Mouse (Mus musculus) ES-E14 (cell line): ENCODE results near the gene Vsig8. TPM values are rescaled to one million over a fixed set of nuclear protein-coding genes. Genes with fewer than 3 reads are reported as not detected.

ENCODE experiments used
- DNase-seq: peaks from one replicate; pipeline ENCODE4 v3.0.0-alpha.2; 2013; ENCODE audit warnings: low read depth, low spot score
- H3K27ac ChIP-seq: 2 replicates; pipeline ENCODE4 v1.5.1; 2012; ENCODE audit warnings: low read depth, mild to moderate bottlenecking, low read length, moderate library complexity, mixed read lengths; ENCODE audit not compliant: poor library complexity, insufficient read depth, severe bottlenecking
- H3K36me3 ChIP-seq: 2 replicates; pipeline ENCODE4 v1.6.1; 2012; ENCODE audit warnings: mild to moderate bottlenecking, low read length, moderate library complexity, mixed read lengths; ENCODE audit not compliant: control insufficient read depth, poor library complexity, insufficient read depth, severe bottlenecking
- H3K4me1 ChIP-seq, 2 experiments: fragments of 150-350 bp in 1 of 2; sonication (generic) in 1 of 2; 2 replicates each; pipeline ENCODE4 v1.6.1; 2012; ENCODE audit warnings: low read length in 2 of 2, mild to moderate bottlenecking in 1 of 2, mixed read lengths in 1 of 2; ENCODE audit not compliant: control insufficient read depth in 2 of 2, insufficient read depth in 2 of 2, poor library complexity in 1 of 2
- H3K4me3 ChIP-seq, 2 experiments: fragments of 150-350 bp in 1 of 2; sonication (generic) in 1 of 2; 2 replicates each; pipeline ENCODE4 v1.5.1; 2012; ENCODE audit warnings: low read length in 2 of 2, low read depth in 1 of 2, mild to moderate bottlenecking in 1 of 2, mixed read lengths in 1 of 2; ENCODE audit not compliant: insufficient read depth in 1 of 2, poor library complexity in 1 of 2, severe bottlenecking in 1 of 2
- H3K9ac ChIP-seq: 2 replicates; pipeline ENCODE4 v1.6.1; 2012; ENCODE audit warnings: low read depth, mild to moderate bottlenecking, low read length, mixed read lengths; ENCODE audit not compliant: poor library complexity, insufficient read depth, severe bottlenecking
- H3K9me3 ChIP-seq: fragments of 150-350 bp; sonication (generic); 2 replicates; pipeline ENCODE4 v1.6.1; 2012; ENCODE audit warnings: low read depth, mild to moderate bottlenecking, low read length; ENCODE audit not compliant: control insufficient read depth, insufficient read depth
- CHD2 ChIP-seq: IDR thresholded peaks from 2 replicates; pipeline ENCODE4 v1.6.1; 2014; ENCODE audit warnings: mild to moderate bottlenecking, low read depth, low read length, inconsistent platforms
- HCFC1 ChIP-seq: IDR thresholded peaks from 2 replicates; pipeline ENCODE4 v1.6.1; 2012; ENCODE audit warnings: low read length, inconsistent platforms, borderline replicate concordance; ENCODE audit not compliant: insufficient read depth
- MAFK ChIP-seq: IDR thresholded peaks from 2 replicates; pipeline ENCODE4 v1.6.1; 2014; ENCODE audit warnings: mild to moderate bottlenecking, low read depth, low read length, inconsistent platforms; ENCODE audit not compliant: insufficient read depth
- ZC3H11A ChIP-seq: IDR thresholded peaks from 2 replicates; pipeline ENCODE4 v1.6.1; 2012; ENCODE audit warnings: low read depth, mild to moderate bottlenecking, inconsistent platforms, low read length, borderline replicate concordance
- ZNF384 ChIP-seq: IDR thresholded peaks from 2 replicates; pipeline ENCODE4 v1.6.1; 2012; ENCODE audit warnings: low read depth, low read length, inconsistent platforms
- in situ Hi-C, 2 experiments: fragments of 600-800 bp; cut with MboI; formaldehyde crosslinking; loops; one replicate each; pipeline ENCODE4 v1.15.1; 2025; ENCODE audit warnings: low sequenced_read_pairs in 2 of 2, inconsistent platforms in 1 of 2; ENCODE audit not compliant: unreplicated experiment in 2 of 2
- total RNA-seq: library from RNA; depleted of rRNA; stranded (reverse); fragments of 300-350 nt; gene quantifications from 2 replicates; pipeline ENCODE4 v1.2.3, GENCODE M21; 2012

Gene Vsig8
- total RNA-seq, 1 experiment = 0.09 TPM

DNA sequence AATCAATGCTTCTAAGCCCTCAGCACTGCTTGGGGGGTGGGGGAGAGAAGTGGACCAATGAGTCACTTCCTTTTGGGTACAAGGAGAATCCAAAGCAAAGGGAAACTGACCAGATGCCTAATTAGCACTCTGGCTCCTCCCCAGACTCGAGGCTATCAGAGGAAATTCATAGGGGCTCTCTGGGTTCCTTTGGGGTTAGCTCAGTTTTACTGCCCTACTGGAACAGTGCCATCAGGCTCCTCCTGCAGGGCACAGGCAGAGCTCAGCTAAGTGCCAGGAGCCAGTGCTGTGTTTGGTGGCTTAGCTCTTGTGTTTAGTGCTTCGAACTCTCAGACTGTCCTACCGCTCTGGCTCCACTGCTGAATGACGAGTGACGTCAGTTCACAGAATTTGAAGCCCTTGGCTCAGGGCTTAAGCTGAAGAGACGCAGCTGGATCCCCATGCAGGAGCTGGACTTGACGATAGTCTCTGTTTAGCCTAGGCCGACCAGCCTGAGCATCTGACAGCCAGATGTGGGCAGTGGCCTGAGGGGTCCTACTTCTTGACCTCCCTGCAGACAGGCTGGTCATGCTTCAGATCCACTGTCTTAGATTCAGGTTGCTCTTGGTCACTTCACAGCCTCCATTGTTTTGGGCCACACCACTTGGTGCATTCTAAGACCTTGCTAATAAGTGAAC lies 25.1 kb upstream of the Vsig8 start:
- no peak overlapping the region for H3K9ac ChIP-seq
- H3K9me3 ChIP-seq = no peaks in the 10 kb centered on the region
- H3K4me3 ChIP-seq = no peak overlapping the region
- H3K36me3 ChIP-seq = no peaks in the 10 kb centered on the region
- peaks cover 5 to 11% of the 10 kb centered on the region in 2 experiments; a peak in 3 of 4 replicates for H3K4me1 ChIP-seq
- TF ChIP-seq HCFC1 (no peak), CHD2 (no peak), ZC3H11A (no peak), MAFK (no peak), ZNF384 (no peak)
- DNase-seq = no peak
- no peak overlapping the region for H3K27ac ChIP-seq
- in situ Hi-C loops = no loop called here

DNA sequence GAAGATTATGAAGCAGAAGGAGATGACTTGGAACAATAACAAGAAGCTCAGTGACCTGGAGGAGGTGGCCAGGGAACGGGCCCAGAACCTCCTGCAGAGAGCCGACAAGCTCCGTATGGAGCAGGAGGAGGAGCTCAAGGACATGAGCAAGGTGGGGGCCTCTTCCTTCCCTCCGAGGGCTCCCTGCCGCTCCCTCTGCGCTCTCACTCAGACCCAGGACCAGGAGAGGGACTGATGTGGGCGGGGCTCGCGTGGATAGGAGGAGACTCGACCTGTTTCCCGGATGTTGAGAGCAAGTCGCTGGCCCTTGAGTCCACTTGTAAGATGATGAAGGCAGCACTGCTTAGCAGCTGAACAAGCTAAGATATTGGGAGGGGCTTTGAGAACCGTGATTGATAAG lies 23.2 kb upstream of the Vsig8 start:
- peak overlapping the region; percentile 3 to 46; a peak in 3 of 4 replicates for H3K4me3 ChIP-seq
- in situ Hi-C loops = no loop called here
- no peak overlapping the region for H3K9ac ChIP-seq

DNA sequence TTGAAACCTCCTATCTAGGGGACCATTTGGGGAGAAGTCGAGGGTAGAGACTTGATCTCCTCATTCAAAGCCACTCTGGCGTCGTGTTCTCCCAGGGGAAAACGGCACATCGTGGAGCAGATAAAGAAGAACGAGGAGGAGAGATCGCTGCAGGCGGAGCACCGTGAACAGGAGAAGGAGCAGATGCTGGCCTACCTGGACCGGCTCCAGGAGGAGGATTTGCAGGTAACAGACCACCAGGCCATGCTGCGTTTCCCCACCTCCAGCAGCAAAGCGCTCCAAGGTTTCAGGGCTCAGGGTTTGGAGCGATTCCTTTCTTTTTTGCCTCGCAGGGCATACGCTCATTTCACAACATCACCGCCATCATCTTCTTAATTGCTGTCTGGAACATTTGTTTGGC lies 20.6 kb upstream of the Vsig8 start:
- no peak for TF ChIP-seq MAFK
- H3K9ac ChIP-seq = no peak overlapping the region
- H3K27ac ChIP-seq = no peak overlapping the region
- H3K4me3 ChIP-seq = no peak overlapping the region
- H3K4me1 ChIP-seq = peaks cover 5 to 8% of the 10 kb centered on the region in 2 experiments; a peak in 3 of 4 replicates
- no peaks in the 10 kb centered on the region for H3K9me3 ChIP-seq
- DNase-seq = no peak
- in situ Hi-C loops = no loop called here
- H3K36me3 ChIP-seq = no peaks in the 10 kb centered on the region

More for the DNA sequence above, 23.2 kb upstream of the Vsig8 start:
- no peaks in the 10 kb centered on the region for H3K9me3 ChIP-seq
- H3K36me3 ChIP-seq = no peaks in the 10 kb centered on the region
- TF ChIP-seq HCFC1 = no peak
- no peak for TF ChIP-seq MAFK
- no peak for TF ChIP-seq ZC3H11A
- TF ChIP-seq CHD2 = no peak
- TF ChIP-seq ZNF384 = no peak
- H3K27ac ChIP-seq = no peak overlapping the region
- DNase-seq = no peak
- peaks cover 5 to 8% of the 10 kb centered on the region in 2 experiments; a peak in 3 of 4 replicates for H3K4me1 ChIP-seq

DNA sequence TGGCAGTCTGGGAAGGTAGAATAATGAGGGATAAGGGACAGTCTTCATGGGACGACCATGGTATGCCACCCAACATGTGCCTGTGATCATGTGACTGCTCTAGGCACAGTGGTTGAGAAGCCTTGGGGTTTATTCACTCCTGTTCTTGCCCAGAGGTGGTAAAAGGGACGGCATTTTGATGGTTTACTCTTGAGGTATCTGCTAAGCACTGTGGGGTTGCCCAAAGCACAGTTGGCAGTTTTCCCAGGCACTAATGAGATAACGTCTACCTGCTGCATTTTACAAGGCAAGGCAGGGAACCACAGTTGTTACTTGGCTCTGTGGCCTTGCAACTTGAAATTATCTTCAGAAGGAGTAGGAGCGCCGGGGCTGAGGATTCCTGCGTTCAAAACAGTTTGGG lies 15.9 kb upstream of the Vsig8 start:
- in situ Hi-C loops = no loop called here
- Histone ChIP-seq H3K36me3 (no peaks in the 10 kb centered on the region), H3K9ac (no peak overlapping the region), H3K4me1 (no peaks in the 10 kb centered on the region), H3K9me3 (no peaks in the 10 kb centered on the region), H3K27ac (no peak overlapping the region), H3K4me3 (no peak overlapping the region)
- DNase-seq = no peak
- TF ChIP-seq MAFK = no peak
- TF ChIP-seq CHD2 = no peak
- TF ChIP-seq ZNF384 = no peak
- TF ChIP-seq ZC3H11A = no peak
- TF ChIP-seq HCFC1 = no peak
